Mouse (Mus musculus): ENCODE data around the gene Cerkl.

GRCm38 (mm10) chr2:79291922-79292321, 164.7 kb downstream of the Cerkl start:
- TF ChIP-seq GATA1 (IDR thresholded peaks at IDR 0.05; ENCODE audit: borderline replicate concordance, low read length) (no peak), CTCF (IDR thresholded peaks at IDR 0.05; ENCODE audit: low read depth, low read length) (no peak), TAL1 (conservative IDR thresholded peaks at IDR 0.05; ENCODE audit: low read depth, low read length) (no peak), POLR2AphosphoS5 (IDR thresholded peaks at IDR 0.05; ENCODE audit: insufficient replicate concordance, low read depth, low read length) (no peak)

Measured in G1E (cell line).